Mouse (Mus musculus) brain, embryonic 14.5 days (tissue): ENCODE data around the gene Tbx5.

Experiments
- CTCF ChIP-seq: fragments of 200-500 bp; IDR thresholded peaks from 2 replicates; pipeline ENCODE4 v1.5.1; 2012; ENCODE audit warnings: inconsistent platforms, mild to moderate bottlenecking, moderate library complexity, borderline replicate concordance; ENCODE audit not compliant: insufficient read depth, insufficient read length; ENCODE audit errors: extremely low read depth
- POLR2A ChIP-seq: fragments of 200-500 bp; IDR thresholded peaks from 2 replicates; pipeline ENCODE4 v1.6.1; 2012; ENCODE audit warnings: mild to moderate bottlenecking, inconsistent platforms, borderline replicate concordance; ENCODE audit not compliant: poor library complexity, insufficient read depth, insufficient read length, severe bottlenecking; ENCODE audit errors: extremely low read depth

DNA sequence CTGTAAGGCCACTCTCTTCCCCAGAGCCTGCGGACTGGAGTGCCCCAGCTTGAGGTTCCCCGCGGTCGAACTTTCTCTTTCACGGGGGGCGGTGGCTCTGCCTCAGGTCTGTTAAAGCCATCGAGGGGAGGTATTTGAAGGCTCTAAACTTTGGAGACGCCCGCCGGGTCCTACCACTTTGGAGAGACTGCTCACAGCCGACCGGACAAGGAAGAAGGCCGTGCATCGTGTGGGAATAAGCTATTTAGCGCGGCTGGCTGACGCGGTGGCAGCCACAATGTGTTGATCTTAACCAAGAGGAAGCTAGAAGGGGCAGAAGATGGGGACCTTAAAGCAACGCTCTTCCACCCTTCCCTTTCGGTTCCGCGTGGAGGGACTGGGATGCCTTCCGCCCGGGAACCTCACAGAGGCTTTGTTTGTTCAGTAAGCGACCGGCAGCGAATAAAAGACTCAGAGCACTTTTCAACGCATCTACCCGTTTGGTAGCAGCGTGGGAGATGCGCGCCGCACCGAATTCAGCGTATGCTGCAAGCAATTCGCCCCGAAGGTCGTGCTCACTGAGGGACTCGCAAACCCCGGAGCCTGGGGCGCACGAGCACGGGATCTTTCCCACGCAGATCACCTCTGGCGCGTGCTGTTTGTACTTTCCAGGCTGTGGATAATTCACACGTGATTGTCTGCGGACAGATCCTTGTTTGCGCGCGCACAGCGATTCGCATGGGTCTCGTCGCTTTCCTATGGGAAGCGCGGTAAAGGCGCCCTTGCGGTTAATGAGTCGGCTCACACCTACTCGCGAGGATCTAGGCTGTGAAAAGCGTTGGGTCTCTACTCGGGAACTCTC, 28.8 kb upstream of the Tbx5 start:
- TF ChIP-seq POLR2A (no peak), CTCF (no peak)
